Mouse (Mus musculus): ENCODE data around the gene Cntn1. TPM values are rescaled to one million over a fixed set of nuclear protein-coding genes. Genes with fewer than 3 reads are reported as not detected.

Cntn1 gene
- total RNA-seq (2021), result 100 to 1,000 TPM; 285 to 319 TPM

GRCm38 (mm10) chr15:92050996-92051352 is at the start of gene Cntn1:
TSS of gene Cntn1 (plus strand) at chr15:92051165.
- peak; percentile 88 for DNase-seq
- intact Hi-C loops (cut with DNase I), result loop anchor here (10.0 kb wide), 1 partner anchor 184 kb away; no protein-coding TSS in a partner anchor

GRCm38 (mm10) chr15:92001431-92001830 is 49.5 kb upstream of the Cntn1 start:
- peak; percentile 61 for DNase-seq
- intact Hi-C loops (cut with DNase I), result no loop called here

- DNase-seq, result no peak
- intact Hi-C loops (cut with DNase I), result no loop called here
Observed at GRCm38 (mm10) chr15:92012165-92013083, 38.5 kb upstream of the Cntn1 start.

- intact Hi-C loops (cut with DNase I), result no loop called here
Observed at GRCm38 (mm10) chr15:92034111-92034510, 16.9 kb upstream of the Cntn1 start.

GRCm38 (mm10) chr15:92042538-92042937 is 8.4 kb upstream of the Cntn1 start:
- intact Hi-C loops (cut with DNase I), result no loop called here
- DNase-seq, result peak; percentile 26

More at GRCm38 (mm10) chr15:92034111-92034510, 16.9 kb upstream of the Cntn1 start:
- peak; percentile 38 for DNase-seq

GRCm38 (mm10) chr15:92046042-92046441 is 4.9 kb upstream of the Cntn1 start:
- DNase-seq, result peak; percentile 77
- intact Hi-C loops (cut with DNase I), result no loop called here

- no peak for DNase-seq
- intact Hi-C loops (cut with DNase I), result no loop called here
Observed at GRCm38 (mm10) chr15:92048031-92048430, 2.9 kb upstream of the Cntn1 start.

- intact Hi-C loops (cut with DNase I), result no loop called here
- DNase-seq, result peak; percentile 16
Observed at GRCm38 (mm10) chr15:92048531-92048930, 2.4 kb upstream of the Cntn1 start.

- DNase-seq, result peak; percentile 84
- intact Hi-C loops (cut with DNase I), result loop anchor here (10.0 kb wide), 1 partner anchor 183 kb away; no protein-coding TSS in a partner anchor
Observed at GRCm38 (mm10) chr15:92051353-92052132, 578 bp downstream of the Cntn1 start.

GRCm38 (mm10) chr15:92052133-92052463 is 1.1 kb downstream of the Cntn1 start:
- intact Hi-C loops (cut with DNase I), result loop anchor here (10.0 kb wide), 1 partner anchor 183 kb away; no protein-coding TSS in a partner anchor
- DNase-seq, result no peak

GRCm38 (mm10) chr15:92057553-92057952 is 6.6 kb downstream of the Cntn1 start:
- no peak for DNase-seq
- intact Hi-C loops (cut with DNase I), result loop anchor here (10.0 kb wide), 1 partner anchor 177 kb away; no protein-coding TSS in a partner anchor

GRCm38 (mm10) chr15:92060986-92061385 is 10.0 kb downstream of the Cntn1 start:
- intact Hi-C loops (cut with DNase I), result no loop called here
- DNase-seq, result no peak

GRCm38 (mm10) chr15:92079416-92079815 is 28.5 kb downstream of the Cntn1 start:
- intact Hi-C loops (cut with DNase I), result no loop called here
- no peak for DNase-seq

- DNase-seq, result no peak
Observed at GRCm38 (mm10) chr15:92085876-92086275, 34.9 kb downstream of the Cntn1 start.

GRCm38 (mm10) chr15:92087691-92088286 is 36.8 kb downstream of the Cntn1 start:
- peak; percentile 25 for DNase-seq
- intact Hi-C loops (cut with DNase I), result no loop called here

More at GRCm38 (mm10) chr15:92085876-92086275, 34.9 kb downstream of the Cntn1 start:
- intact Hi-C loops (cut with DNase I), result no loop called here

GRCm38 (mm10) chr15:92090787-92091186 is 39.8 kb downstream of the Cntn1 start:
- intact Hi-C loops (cut with DNase I), result no loop called here

GRCm38 (mm10) chr15:92092041-92092440 is 41.1 kb downstream of the Cntn1 start:
- intact Hi-C loops (cut with DNase I), result no loop called here
- DNase-seq, result peak; percentile 17

More at GRCm38 (mm10) chr15:92090787-92091186, 39.8 kb downstream of the Cntn1 start:
- DNase-seq, result no peak

- DNase-seq, result no peak
- intact Hi-C loops (cut with DNase I), result no loop called here
Observed at GRCm38 (mm10) chr15:92099410-92100174, 48.6 kb downstream of the Cntn1 start.

GRCm38 (mm10) chr15:92101956-92102355 is 51.0 kb downstream of the Cntn1 start:
- intact Hi-C loops (cut with DNase I), result no loop called here
- DNase-seq, result no peak

- DNase-seq, result no peak
- intact Hi-C loops (cut with DNase I), result no loop called here
Observed at GRCm38 (mm10) chr15:92112455-92112854, 61.5 kb downstream of the Cntn1 start.

Data from left cerebral cortex, postnatal 4 days (tissue).